Mouse (Mus musculus): Measurements from ENCODE around the gene Rflnb.

Gene Rflnb

GRCm38 (mm10) chr11:75990965-75991835 lies 36.4 kb downstream of the Rflnb start:
- DNase-seq (ENCODE audit: low spot score): no peak

- no peak for DNase-seq (ENCODE audit: low spot score)
Measured at GRCm38 (mm10) chr11:75985948-75986347, 41.6 kb downstream of the Rflnb start.

DNA sequence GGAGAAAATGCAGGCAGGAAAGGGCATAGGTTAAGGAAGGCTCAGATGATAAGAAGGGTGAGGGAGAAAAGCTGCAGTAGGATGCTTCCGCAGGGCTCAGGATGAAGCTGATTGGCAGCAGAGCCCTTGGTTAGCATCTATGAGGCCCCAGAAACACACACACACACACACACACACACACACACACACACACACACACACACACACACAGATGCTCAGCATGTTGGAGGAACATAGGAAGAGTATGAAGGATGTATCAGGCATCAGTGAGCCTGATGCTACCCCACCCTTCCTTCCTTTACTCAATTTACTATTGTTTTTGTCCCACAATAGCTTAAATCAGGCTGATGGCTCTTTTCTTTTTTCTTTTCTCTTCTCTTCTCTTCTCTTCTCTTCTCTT lies 43.0 kb downstream of the Rflnb start:
- DNase-seq (ENCODE audit: low spot score): no peak

- no peak for DNase-seq (ENCODE audit: low spot score)
Measured at GRCm38 (mm10) chr11:75983194-75983593, 44.4 kb downstream of the Rflnb start.

DNA sequence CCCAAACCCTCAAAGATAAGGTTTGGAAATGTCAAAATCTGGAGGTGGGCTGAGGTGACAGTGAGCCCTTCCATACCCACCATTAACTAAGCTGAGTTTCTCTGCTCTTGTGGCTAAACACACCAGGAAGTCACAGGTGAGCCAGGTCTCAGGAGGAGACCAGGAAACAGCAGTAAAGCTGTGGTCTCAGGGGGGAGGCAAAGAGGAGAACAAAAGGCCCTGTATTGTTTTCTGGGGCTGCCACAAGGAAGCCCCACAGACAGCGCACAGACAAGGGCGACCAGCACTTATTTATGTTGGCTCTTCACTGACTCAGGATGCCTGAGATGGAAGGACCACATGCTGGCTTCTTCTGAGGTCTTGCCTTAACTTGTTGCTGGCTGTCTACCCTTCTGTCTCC lies 47.2 kb downstream of the Rflnb start:
- DNase-seq (ENCODE audit: low spot score): no peak

DNA sequence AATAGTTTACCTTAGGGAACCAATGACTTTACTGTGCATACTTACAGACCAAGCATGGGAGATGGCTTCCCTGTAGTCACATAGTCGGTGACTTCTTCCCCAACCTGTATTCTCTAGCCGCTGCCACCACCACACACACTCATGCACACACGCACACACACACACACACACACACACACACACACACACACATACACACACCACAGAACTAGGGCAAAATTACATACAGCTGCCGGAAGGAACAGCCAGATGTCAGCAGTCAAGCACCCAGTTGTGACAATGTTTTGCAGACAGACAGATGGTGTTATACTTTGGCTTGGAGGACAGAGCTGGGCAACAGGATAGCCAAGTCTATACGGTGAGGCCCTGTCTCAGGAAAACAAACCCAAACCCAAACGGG lies 49.5 kb downstream of the Rflnb start:
- no peak for DNase-seq (ENCODE audit: low spot score)

GRCm38 (mm10) chr11:75976748-75977147 lies 50.8 kb downstream of the Rflnb start:
- no peak for DNase-seq (ENCODE audit: low spot score)

GRCm38 (mm10) chr11:75973988-75974387 lies 53.6 kb downstream of the Rflnb start:
- DNase-seq (ENCODE audit: low spot score): no peak

DNA sequence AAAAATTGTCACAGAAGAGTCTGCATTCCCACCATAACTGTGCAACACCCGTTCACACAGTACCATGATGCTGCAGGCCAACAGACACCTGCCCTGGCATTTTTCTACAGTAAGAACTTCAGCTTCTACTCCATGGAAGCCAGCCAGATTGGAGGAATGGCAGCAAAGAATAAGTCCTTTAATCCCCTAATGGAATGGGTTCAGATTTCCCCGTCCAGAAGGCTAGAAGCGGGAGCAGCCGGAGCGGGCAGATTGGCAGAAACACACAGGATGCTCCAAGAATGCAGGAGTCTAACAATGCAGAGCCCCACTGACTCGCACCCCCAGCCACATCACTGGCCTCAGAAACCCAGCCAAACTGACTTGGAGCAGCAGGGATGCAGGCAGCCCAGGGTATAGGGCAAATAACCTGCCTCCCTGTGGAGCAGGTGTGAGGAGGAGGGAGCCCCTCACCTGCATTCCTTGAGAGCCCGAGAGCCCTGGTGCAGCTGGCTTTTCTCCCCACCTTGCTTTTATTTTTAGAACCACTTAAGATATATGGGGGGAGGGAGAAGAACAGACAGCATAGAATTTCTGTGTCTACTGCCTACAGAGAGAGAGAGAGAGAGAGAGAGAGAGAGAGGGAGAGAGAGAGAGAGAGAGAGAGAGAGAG lies 54.5 kb downstream of the Rflnb start:
- no peak for DNase-seq (ENCODE audit: low spot score)

DNA sequence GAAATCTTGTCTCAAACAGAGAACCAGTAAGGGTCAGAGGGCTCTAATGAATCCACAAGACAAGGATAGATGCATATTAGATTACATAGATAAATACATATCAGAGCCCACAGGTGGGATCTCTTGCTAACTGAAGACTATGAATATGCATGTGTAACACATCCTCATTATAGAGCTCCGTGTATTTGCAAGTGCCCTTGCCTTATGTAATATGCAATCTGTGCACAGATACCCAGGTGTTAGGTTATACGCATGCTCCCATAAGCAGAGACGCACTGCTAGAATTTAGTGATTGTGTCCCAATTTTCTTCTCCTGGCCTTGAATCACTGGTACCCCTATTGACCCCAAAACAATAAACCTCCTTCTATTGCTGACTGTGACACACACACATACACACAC lies 55.4 kb downstream of the Rflnb start:
- DNase-seq (ENCODE audit: low spot score): no peak

DNA sequence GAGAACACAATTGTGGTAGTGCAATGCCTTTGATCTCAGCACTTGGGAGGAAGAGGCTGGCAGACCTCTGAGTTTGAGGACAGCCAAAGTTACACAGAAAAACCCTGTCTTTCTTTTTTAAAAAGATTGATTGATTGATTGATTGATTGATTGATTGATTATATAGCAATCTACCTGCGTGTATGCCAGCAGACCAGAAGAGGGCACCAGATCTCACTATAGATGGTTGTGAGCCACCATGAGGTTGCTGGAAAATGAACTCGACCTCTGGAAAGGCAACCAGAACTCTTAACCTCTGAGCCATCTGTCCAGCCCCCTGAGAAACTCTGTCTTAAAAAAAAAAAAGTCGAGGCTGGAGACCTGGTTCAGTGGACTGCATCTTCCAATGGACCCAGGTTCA lies 57.0 kb downstream of the Rflnb start:
- DNase-seq (ENCODE audit: low spot score): no peak

All from adipocyte (in vitro differentiated cells).